Mouse (Mus musculus) stomach, embryonic 16.5 days (tissue): ENCODE data around the gene Naaladl1. TPM values are rescaled to one million over a fixed set of nuclear protein-coding genes. Genes with fewer than 3 reads are reported as not detected.

Experiments
- ATAC-seq: fragments of 200-750 bp; cut with Nextera tagmentation; 2 replicates; pipeline ENCODE4 v1.8.0; 2017; ENCODE audit warnings: moderate number of reproducible peaks, moderate TSS enrichment; ENCODE audit not compliant: insufficient read depth, low FRiP score
- H3K27ac ChIP-seq: fragments of 300-500 bp; sonication (generic); 2 replicates; pipeline ENCODE4 v1.5.1; 2014; ENCODE audit warnings: low read length
- H3K27me3 ChIP-seq: fragments of 300-500 bp; sonication (generic); 2 replicates; pipeline ENCODE4 v1.6.1; 2014; ENCODE audit warnings: low read length, control low read depth, mixed read lengths; ENCODE audit not compliant: control insufficient read depth, insufficient read depth
- H3K36me3 ChIP-seq: fragments of 300-500 bp; sonication (generic); 2 replicates; pipeline ENCODE4 v1.6.1; 2014; ENCODE audit warnings: low read length; ENCODE audit not compliant: control insufficient read depth, insufficient read depth
- H3K4me1 ChIP-seq: fragments of 300-500 bp; sonication (generic); 2 replicates; pipeline ENCODE4 v1.6.1; 2014; ENCODE audit warnings: low read length, control low read depth, mixed read lengths; ENCODE audit not compliant: control insufficient read depth, insufficient read depth
- H3K4me2 ChIP-seq: fragments of 300-500 bp; sonication (generic); 2 replicates; pipeline ENCODE4 v1.6.1; 2014; ENCODE audit warnings: low read depth, low read length, mixed read lengths
- H3K4me3 ChIP-seq: fragments of 300-500 bp; sonication (generic); replicated peaks from 2 replicates; pipeline ENCODE4 v1.5.1; 2014; ENCODE audit warnings: mild to moderate bottlenecking, low read length
- H3K9ac ChIP-seq: fragments of 300-500 bp; sonication (generic); 2 replicates; pipeline ENCODE4 v1.6.1; 2014; ENCODE audit warnings: low read length
- H3K9me3 ChIP-seq: fragments of 300-500 bp; sonication (generic); replicated peaks from 2 replicates; pipeline ENCODE4 v1.6.1; 2016; ENCODE audit warnings: low read length, control low read depth; ENCODE audit not compliant: control insufficient read depth
- WGBS: fragments of 180-500 bp; shearing (Covaris S2); extraction: QIAGEN DNeasy Blood & Tissue Kit; methylation state at CpG from one replicate; pipeline ENCODE4 v1.1.7; 2014; 5-methylcytosine and 5-hydroxymethylcytosine counted together
- polyA plus RNA-seq: library from polyadenylated mRNA; unstranded; fragments of >200 nt; fragmentation: Nextera tagmentation; extraction: Ambion mirVana; gene quantifications from 2 replicates; pipeline ENCODE4 v1.2.1, GENCODE M21; 2015

The Naaladl1 gene
- polyA plus RNA-seq, 1 experiment from 2014 or later: 2.9 TPM

DNA sequence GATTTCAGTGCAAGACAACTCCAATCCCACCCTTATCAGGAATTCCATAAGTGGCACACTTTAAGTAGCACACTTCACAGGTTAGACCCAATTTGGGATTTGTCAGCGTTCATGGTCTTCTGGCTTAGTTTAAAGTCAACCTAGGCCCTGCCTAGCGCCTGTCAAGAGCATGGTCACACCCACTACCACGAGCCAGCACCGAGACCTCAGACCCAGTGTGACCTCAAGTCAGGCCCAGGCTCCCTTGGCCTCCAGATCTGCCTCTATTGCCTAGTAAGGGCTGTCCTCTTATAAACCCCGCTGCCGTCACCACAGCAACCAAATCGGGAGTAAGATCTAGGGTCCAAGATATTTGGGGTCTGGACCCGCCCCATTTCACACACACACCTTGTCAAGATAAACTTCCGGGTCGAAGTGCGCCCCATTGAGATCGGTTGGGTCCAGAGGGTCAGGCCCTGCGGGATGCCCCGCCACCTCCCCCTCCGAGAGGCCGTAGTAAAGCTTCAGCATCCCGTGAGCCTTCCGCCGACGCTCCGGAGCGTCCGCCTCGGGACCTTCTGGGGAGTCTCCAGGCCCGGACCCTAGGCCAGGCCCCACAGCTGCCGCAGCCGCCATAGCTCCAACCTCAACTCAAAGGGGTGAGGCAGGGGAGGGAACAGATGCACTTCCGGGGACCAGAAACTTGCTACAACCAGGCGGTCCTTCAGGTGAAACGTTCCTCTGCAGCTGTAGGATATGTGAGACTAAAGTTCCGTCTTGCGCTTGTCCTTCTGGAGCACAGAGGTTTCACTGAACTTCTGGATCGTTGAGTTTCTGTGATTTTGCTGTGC is 28.8 kb upstream of the Naaladl1 start, which contains the start of gene Vps51:
Gene Vps51, minus strand, starts transcription at position 668 of the 830 bp plus-strand sequence.
- Histone ChIP-seq H3K4me2 (peak within 1 kb of the TSS; percentile 93), H3K9me3 (no peaks in the 10 kb centered on the region), H3K27ac (peak within 1 kb of the TSS; percentile 84), H3K4me1 (peaks cover 5% of the 10 kb centered on the region), H3K9ac (peak within 1 kb of the TSS; percentile 87), H3K36me3 (peaks cover 4% of the 10 kb centered on the region; the same call in 1 of the 2 replicates), H3K4me3 (peak within 1 kb of the TSS; percentile 81), H3K27me3 (no peaks in the 10 kb centered on the region)
- ATAC-seq: peak; percentile 88
- WGBS: under 1% methylated on average over 33 of the region's 33 CpGs

DNA sequence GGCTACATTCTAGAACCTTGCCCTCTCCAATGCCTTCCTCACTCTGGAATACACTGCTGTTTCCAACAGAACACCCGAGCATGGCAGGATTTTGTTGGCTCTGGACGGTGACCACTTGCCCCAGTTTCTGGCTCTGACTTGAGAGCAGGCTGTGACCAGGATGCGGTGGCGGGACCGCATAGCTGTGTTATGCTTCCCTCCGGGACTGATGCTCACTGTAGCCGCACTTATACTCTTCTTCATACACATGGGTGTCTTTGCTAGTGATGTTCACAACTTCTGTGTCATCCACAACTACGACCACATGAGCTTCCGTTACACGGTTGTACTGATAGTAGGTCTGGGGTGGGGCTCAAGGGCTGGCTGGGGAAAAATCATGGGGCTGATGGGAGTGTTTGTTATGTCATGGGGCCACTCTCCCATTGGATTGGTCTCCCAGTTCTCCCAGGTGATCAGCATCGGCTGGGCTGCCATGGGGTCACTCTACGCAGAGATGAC is 25.6 kb upstream of the Naaladl1 start, which contains the start of gene Tmem262:
Gene Tmem262, plus strand, starts transcription at position 51 of the 498 bp plus-strand sequence.
- peaks cover 4% of the 10 kb centered on the region; the same call in 1 of the 2 replicates for H3K36me3 ChIP-seq
- no peaks in the 10 kb centered on the region for H3K27me3 ChIP-seq
- WGBS: 91% methylated on average over 12 of the region's 12 CpGs
- no peaks in the 10 kb centered on the region for H3K9me3 ChIP-seq
- no peak for ATAC-seq
- no peak within 1 kb of the TSS for H3K27ac ChIP-seq
- no peak within 1 kb of the TSS for H3K4me3 ChIP-seq
- no peak within 1 kb of the TSS for H3K9ac ChIP-seq
- peaks cover 15% of the 10 kb centered on the region for H3K4me1 ChIP-seq
- no peak within 1 kb of the TSS for H3K4me2 ChIP-seq

DNA sequence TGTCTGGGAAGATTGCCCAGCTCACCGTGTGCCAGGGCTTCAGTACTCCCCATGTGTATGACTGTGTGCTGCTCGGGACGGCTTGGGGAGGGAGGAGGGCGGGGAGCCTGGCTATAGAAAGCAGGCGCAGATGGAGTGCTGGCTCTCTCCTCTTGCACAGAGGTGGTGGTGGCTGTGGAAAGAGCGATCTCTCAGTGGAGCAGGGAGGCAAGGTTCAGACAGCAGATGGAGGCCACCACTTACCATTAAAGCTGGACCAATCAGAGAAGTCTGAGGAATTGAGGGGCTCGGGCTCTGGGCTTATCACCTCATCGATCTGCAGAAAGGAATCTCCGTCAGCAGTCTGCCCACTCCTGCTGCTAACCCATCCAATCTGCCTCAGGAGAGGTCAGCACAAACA is 23.4 kb upstream of the Naaladl1 start, which contains the start of gene Gm28374:
Gene Gm28374, minus strand, starts transcription at position 101 of the 400 bp plus-strand sequence.
- WGBS: 89% methylated on average over 9 of the region's 9 CpGs
- Histone ChIP-seq H3K36me3 (peaks cover 4% of the 10 kb centered on the region; the same call in 1 of the 2 replicates), H3K9me3 (no peaks in the 10 kb centered on the region), H3K27ac (no peak within 1 kb of the TSS), H3K4me1 (peaks cover 16% of the 10 kb centered on the region), H3K9ac (no peak within 1 kb of the TSS), H3K4me2 (no peak within 1 kb of the TSS), H3K27me3 (no peaks in the 10 kb centered on the region), H3K4me3 (no peak within 1 kb of the TSS)
- ATAC-seq: no peak

DNA sequence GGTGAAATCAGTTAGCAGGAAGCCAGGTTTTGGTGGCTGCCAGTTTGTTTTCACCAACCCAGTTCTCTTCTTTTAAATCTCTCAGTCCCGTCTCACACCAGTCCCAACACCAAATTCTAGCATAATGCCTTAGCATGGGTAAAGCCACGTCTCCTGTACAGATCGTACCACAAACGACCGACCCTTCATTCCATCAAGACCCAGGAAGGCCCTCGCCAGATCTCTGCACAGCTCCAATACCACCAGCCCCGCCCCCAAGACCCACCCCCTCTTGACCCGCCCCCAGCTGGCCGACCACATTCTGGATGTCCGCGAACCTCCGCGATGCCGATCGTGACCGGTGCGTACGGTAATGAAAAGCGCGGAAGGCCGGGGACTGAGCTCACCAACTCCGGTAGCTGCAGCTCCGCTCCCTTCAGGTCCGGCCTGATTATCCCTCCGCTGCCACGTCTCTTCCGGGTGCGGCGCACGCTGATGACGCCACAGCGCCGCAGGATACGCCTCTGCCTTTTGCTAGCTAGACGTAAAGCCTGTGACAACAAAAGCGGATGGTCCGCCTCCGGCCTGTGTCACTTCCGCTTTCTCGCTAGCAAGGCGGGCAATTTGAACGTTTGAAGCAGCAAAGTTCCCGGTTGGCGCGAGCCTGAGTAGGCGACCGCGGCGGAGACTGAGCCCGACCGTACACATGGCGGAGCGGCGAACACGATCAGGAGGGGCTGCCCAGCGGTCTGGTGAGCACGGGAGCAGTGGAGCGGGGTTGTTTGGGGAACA is 20.9 kb upstream of the Naaladl1 start, which contains the start of the genes Zfpl1 and Cdca5:
Gene Zfpl1, minus strand, starts transcription at position 479 of the 771 bp plus-strand sequence.
Gene Cdca5, plus strand, starts transcription at position 506 of the 771 bp plus-strand sequence.
- no peaks in the 10 kb centered on the region for H3K9me3 ChIP-seq
- H3K4me2 ChIP-seq: peak within 1 kb of the TSS; percentile 91
- H3K36me3 ChIP-seq: peaks cover 4% of the 10 kb centered on the region; the same call in 1 of the 2 replicates
- ATAC-seq: peak; percentile 90
- no peaks in the 10 kb centered on the region for H3K27me3 ChIP-seq
- H3K4me1 ChIP-seq: peaks cover 16% of the 10 kb centered on the region
- peak within 1 kb of the TSS; percentile 84 for H3K9ac ChIP-seq
- H3K27ac ChIP-seq: peak within 1 kb of the TSS; percentile 65
- WGBS: under 1% methylated on average over 58 of the region's 58 CpGs
- peak within 1 kb of the TSS; percentile 78 for H3K4me3 ChIP-seq

DNA sequence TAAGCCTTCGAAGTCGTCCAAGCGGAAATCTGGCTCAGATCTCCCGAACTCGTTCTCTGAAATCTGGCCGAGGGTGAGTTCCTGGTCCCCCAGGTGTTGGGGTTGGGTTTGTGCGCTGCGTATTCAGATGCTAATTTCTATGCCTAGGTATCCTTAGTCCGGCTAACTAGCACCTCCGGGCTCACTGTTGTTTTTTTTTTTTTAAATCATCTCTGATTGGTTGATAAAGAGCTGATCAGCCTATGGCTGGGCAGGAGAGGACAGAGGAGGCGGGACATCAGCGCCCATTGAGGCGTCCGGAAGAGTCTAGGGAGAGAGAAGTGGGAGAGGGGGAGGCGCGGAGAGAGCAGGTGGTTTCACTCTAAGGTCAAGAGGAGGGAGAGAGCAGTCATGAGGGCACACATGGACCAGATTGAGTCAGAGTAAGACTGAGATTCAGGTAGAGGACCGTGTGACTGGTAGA is 20.1 kb upstream of the Naaladl1 start:
- no peaks in the 10 kb centered on the region for H3K27me3 ChIP-seq

DNA sequence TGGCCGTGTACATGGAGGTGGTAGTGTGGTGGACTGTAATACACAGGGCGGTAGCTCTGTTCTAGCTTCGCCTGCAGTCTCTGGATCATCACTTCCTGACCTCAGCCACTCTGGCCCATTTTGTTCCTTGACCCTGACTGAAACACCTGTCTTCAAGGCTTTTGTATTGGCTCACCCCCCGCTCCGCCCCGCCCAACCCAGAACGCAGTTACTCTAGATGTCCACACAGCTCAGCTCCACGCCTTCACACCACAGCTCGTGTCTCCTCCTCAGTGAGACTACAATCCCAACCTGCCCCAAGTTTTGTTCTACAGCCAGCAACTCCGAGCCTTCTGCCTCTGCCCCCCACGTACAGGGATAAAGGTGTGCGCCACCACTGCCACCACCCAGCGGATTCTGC is 16.7 kb upstream of the Naaladl1 start:
- no peaks in the 10 kb centered on the region for H3K9me3 ChIP-seq
- no peaks in the 10 kb centered on the region for H3K27me3 ChIP-seq
- H3K4me2 ChIP-seq: no peak overlapping the region
- no peaks in the 10 kb centered on the region for H3K36me3 ChIP-seq
- 92% methylated on average over 13 of the region's 13 CpGs for WGBS
- ATAC-seq: no peak
- H3K4me1 ChIP-seq: peaks cover 10% of the 10 kb centered on the region
- H3K9ac ChIP-seq: no peak overlapping the region
- H3K4me3 ChIP-seq: no peak overlapping the region
- no peak overlapping the region for H3K27ac ChIP-seq

More for the DNA sequence above, 20.1 kb upstream of the Naaladl1 start:
- WGBS: 0% methylated on average over 17 of the region's 17 CpGs
- Histone ChIP-seq H3K36me3 (peaks cover 4% of the 10 kb centered on the region; the same call in 1 of the 2 replicates), H3K27ac (peak overlapping the region; percentile 64), H3K9me3 (no peaks in the 10 kb centered on the region), H3K4me3 (peak overlapping the region; percentile 78), H3K9ac (peak overlapping the region; percentile 77), H3K4me2 (peak overlapping the region; percentile 69), H3K4me1 (peaks cover 16% of the 10 kb centered on the region)
- peak; percentile 70 for ATAC-seq

DNA sequence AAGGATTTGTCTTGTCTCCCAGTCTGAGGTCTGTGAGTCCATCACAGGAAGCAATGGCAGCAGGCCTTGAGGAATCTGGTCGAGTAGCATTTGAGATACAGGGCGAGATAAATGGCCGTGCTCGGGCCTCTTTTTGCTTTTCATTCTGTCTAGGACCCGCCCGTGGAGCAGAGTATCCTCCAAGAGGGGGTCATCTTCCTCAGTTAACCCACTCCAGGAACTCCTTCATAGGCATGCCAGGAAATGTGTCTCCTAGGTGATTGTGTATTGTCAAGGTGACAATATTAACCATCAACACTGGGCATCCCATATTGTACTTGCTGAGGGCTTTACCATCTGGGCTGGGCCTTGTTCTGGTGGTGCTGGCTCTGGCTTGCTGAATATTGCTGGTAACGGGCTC is 11.5 kb upstream of the Naaladl1 start, which contains the start of gene AC131692.1:
Gene AC131692.1, plus strand, starts transcription at position 301 of the 400 bp plus-strand sequence.
- 87% methylated on average over 7 of the region's 7 CpGs for WGBS
- no peak within 1 kb of the TSS for H3K27ac ChIP-seq
- H3K36me3 ChIP-seq: no peaks in the 10 kb centered on the region
- H3K4me3 ChIP-seq: no peak within 1 kb of the TSS
- no peak within 1 kb of the TSS for H3K4me2 ChIP-seq
- no peak for ATAC-seq
- no peaks in the 10 kb centered on the region for H3K4me1 ChIP-seq
- H3K9ac ChIP-seq: no peak within 1 kb of the TSS
- no peaks in the 10 kb centered on the region for H3K9me3 ChIP-seq
- no peaks in the 10 kb centered on the region for H3K27me3 ChIP-seq

DNA sequence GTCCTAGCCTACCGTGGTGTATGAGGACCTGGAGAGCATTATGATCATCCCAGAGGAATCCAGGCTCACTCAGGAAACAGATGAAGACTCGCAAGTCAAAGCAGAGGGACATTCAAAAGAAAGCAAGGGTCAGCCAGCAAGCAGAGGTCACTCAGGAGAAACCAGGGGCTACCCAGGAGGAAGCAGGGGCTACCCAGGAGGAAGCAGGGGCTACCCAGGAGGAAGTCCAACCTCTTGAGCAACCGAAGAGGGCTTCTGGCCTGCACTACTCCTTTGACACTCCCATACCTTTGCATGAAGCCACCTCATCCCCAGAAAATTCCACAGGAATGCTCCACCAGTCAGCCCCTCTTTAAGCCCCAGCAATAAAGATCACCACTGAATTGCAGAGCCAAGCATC is 7.7 kb upstream of the Naaladl1 start:
- ATAC-seq: no peak
- 88% methylated on average over 3 of the region's 3 CpGs for WGBS

More for the DNA sequence above, 7.7 kb upstream of the Naaladl1 start:
- Histone ChIP-seq H3K9ac (no peak overlapping the region), H3K27me3 (no peaks in the 10 kb centered on the region), H3K4me3 (no peak overlapping the region), H3K4me1 (no peaks in the 10 kb centered on the region), H3K9me3 (no peaks in the 10 kb centered on the region), H3K4me2 (no peak overlapping the region), H3K36me3 (no peaks in the 10 kb centered on the region), H3K27ac (no peak overlapping the region)
